Mouse (Mus musculus) gastrocnemius, postnatal 25 days (tissue): ENCODE data around the gene Tle3. TPM values are rescaled to one million over a fixed set of nuclear protein-coding genes. Genes with fewer than 3 reads are reported as not detected.

Source experiments
- DNase-seq: peaks from one replicate; pipeline ENCODE4 v3.0.0; 2022
- long read RNA-seq, 2 experiments: library from polyadenylated mRNA; stranded (forward); transcript quantifications; one replicate each; pipeline ENCODE4 v2.0.0; 2021
- total RNA-seq, 2 experiments: library from RNA; stranded (reverse); gene quantifications; 1 replicate in 1 of 2; 2 replicates in 1 of 2; pipeline ENCODE4 v1.2.3; 2021

Gene Tle3
- 1 to 10 TPM; 7.9 to 10.0 TPM for total RNA-seq
- long read RNA-seq, experiment 1, partial matches to known transcripts = 0 of 2 reads
- long read RNA-seq, experiment 1, other reads (novel, unspliced or antisense) = 2 of 2 reads
- long read RNA-seq, experiment 2, partial matches to known transcripts = 1 of 5 reads
- long read RNA-seq, experiment 2, other reads (novel, unspliced or antisense) = 4 of 5 reads

DNA sequence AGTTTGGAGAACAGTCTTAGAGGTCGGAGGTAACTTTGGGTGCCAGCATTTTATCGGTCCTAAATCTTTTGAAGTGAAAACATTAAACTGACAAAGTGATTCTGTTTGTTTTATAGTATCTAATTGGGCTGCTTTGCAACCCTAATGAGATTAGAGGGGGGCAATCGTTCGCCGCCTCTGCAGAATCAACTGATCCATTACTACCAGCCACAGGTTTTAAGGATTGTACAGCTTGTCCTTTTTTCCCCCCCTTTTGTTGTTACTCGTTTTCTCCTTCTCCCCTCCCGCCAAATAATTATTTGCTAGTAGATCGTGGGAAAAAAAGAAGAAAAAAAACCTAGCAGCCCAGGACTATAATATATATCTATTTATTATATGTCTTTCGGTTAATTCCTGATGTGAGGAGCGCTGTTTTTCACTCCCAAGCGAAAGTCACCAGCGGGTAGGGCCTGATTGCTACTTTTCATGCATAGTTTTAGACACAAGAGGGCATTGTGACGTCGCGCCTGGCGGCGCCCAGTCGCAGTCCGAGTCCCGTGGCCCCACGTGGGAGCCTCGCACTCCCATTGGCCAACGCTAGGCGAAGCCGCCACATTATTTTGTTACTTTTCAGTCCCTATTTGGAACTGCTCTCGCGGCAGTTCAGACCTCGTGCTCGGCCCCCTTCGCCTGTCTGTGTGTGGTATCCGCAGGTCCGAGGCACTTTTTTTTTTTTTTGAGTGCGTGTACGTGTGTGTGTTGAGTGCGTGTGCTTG, at the start of gene Tle3:
Tle3 (plus strand) TSS at position 612 of the 755 bp plus-strand sequence.
- DNase-seq = peak; percentile 97

DNA sequence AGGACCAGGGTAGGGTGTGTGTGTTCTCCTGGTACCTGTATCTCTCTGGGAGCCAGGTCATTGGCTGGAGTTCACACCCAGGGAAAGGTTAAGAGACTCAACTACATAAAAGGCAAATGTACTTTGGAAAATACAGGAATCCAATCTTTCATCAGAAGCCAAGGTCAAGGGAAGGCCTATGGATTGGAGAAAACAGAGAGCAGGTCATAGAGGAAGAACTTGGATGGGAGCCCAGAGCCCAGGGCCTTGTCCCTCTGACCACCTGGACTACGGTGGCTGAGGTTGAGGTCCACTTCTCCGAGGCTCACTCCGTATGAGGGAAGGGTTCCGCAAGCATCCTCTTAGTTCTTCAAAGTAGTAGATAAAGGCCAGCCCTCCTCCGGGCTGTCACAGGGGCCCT, 48.9 kb upstream of the Tle3 start:
- no peak for DNase-seq

DNA sequence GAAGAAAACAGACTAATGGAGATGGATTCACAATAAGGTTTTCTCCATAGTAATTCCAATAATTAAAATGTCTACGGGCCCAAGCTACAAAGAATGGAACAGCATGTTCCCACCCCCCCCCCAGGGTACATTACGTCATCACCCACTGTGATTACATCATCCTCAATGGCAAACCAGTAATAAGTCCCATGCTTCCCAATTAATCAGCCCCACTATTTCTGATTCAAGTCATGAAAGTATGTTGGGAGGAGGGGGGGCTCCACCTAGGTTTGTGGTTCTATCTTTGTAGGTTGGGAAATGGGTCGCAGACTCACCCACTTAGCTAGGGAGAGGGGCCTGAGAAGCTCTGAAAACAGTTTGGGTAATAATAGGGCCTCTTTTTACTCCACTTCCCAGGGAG, 48.3 kb upstream of the Tle3 start:
- no peak for DNase-seq

DNA sequence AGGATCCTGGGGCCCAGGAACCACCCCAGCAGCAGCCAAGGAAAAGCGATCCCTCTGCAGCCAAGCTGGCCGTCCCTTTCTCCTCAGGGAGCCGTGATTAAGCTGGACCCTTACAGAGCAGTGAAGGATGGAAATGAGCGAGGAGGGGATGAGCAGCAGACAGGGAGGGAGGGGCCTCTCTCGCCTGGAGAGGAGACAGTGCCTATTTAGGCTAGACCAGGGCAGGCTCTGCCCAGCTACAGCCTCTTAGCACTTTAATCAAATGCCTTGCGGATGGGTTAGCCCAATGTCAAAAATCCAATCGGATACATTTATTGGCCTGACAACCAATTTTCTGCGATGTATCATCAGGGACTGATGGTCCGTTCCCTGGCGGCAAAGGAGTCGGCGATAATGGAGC, 47.8 kb upstream of the Tle3 start:
- DNase-seq = no peak

DNA sequence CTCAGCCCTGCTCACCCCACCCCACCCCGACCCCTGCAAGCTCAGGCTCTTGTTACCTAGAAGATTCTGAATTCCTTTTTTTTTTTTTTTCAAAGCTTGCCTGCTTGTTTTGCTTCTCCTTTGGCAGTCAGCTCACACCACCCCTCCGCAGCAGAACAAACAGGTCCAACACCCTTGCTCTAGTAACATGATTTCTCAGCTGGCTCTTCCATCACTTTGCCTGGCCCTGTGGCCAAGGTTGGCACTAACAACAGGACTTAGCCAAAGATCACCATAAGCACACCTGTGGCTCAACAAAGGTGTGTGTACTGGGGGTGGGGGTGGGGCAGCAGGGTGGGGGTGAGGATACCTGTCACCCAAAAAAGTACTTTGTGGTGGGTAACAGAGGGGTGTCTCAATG, 47.2 kb upstream of the Tle3 start:
- no peak for DNase-seq

DNA sequence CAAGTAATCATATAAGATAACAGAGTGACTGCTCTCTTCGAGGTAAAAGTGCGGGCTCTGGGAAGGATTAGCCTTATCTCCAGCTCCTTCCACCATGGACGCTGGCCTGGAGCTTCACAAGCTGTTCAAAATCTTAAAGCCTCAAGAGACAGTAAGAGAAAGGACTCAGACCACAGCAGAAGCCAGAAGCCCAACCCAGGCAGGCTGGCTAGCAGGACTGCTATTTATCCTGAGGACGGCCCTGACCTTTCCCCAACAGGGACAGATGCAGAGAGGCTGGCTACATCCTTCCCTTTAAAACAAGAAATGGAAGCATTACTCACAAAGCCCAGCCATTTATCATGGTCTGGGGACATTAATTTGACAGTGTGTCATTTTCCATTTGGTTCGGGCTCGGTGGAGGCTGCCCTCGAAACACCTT, 46.2 kb upstream of the Tle3 start:
- no peak for DNase-seq

DNA sequence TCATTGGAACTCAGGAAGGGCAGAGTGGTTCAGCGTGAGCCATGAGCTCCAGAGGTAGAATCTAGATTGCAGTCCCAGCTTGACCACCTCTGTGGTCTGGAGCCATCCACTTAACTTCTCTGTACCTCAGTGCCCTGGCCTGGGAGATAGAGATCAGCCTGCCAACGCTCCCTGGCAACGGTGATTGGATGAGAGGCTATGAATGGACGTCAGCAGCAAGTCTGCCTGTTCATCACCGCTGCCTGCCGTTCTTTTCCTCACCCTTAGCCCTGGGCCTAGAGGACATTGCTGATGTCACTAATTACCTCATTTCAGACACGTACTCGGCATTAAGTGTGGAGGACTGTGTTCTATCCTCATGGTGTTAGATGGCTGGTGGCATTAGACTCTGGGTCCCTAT, 45.2 kb upstream of the Tle3 start:
- no peak for DNase-seq

DNA sequence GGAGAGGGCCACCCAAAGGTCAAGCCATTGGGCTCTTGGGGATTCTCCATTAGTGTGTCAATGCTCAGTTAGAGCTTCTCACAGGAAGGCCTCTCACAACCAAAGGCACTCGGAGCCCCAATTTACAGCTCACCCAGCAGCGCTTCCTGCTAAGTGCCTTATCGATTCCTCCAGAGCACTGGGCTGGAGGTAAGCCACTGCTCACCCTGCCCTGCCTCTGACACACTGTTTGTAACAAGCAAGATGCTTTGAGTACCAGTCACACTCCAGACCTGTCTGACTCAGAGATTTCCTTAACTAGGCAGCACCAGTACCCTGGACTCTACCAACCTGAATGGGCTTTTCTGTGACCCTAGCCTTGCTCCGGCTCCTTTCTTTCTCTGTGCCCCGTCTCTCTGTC, 44.0 kb upstream of the Tle3 start:
- DNase-seq = no peak

DNA sequence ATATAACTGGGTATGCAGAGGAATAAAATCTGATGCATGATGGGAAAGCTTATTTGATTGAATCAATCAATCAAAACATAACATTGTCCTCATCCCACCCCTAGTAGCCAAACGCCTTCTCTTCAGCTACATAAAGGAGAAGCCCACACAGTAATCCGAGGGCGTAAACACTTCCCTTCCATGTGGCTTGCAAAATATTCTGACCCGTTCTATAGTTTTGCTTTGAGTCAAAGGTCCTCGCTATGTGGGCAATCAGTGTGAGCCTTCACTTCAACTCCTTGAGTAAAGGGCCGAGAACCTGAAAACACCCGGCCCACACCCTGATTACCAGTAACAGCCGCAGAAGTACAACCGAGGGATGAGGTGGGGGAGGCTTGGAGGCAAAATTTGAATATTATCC, 41.4 kb upstream of the Tle3 start:
- no peak for DNase-seq

DNA sequence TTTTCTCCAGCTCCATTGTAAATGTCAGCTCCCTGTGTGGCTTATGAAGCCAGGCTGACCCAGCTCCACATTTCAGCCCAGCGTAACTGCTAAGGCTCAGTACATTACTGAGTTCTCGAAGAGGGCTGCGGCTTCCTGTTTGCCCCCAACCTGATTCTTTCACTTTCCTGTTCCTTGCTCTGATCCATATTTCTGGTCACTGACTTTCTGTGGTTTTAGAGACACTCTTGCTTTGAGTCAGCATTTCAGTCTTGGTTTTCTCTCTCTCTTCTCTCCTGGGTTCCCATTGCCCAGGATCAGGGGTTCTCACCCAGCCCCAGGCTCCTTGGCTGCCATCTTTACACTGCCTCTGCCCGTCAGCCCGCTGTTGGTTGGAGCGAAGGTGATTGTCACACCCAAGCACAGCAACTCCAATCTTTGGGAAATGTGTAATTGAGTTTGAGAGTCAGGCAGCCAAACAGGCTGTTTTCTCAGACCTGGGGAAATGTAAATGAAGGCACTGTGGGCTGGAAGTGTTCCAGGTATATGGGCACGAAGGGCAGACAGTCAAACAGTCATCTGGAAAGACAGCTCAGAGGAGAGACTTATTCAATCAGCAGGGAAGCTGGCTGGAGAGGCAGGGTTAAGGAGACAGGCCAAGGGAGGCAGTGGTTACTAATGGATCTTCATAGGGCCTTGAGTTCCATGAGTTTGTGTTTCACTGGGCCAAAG, 39.8 kb upstream of the Tle3 start:
- no peak for DNase-seq

DNA sequence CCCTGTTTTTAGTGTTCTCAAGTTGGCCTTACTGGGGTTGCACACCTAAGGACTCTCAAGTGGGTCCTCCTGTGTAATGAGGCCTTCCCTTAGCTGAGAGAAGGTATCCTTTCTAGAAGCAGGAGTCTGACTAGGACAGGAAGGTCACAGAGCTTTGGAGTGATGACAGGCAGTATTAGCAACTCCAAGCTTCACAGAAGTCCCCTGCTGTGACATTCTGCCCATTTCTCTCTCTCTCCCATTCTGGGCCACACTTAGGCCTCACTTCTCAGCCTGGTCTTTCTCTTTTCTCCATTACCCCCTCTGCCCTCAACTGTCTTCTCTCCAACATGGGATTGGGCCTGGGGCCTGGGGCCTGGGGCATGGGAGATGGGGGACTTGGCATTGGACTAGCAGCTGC, 36.0 kb upstream of the Tle3 start:
- no peak for DNase-seq

DNA sequence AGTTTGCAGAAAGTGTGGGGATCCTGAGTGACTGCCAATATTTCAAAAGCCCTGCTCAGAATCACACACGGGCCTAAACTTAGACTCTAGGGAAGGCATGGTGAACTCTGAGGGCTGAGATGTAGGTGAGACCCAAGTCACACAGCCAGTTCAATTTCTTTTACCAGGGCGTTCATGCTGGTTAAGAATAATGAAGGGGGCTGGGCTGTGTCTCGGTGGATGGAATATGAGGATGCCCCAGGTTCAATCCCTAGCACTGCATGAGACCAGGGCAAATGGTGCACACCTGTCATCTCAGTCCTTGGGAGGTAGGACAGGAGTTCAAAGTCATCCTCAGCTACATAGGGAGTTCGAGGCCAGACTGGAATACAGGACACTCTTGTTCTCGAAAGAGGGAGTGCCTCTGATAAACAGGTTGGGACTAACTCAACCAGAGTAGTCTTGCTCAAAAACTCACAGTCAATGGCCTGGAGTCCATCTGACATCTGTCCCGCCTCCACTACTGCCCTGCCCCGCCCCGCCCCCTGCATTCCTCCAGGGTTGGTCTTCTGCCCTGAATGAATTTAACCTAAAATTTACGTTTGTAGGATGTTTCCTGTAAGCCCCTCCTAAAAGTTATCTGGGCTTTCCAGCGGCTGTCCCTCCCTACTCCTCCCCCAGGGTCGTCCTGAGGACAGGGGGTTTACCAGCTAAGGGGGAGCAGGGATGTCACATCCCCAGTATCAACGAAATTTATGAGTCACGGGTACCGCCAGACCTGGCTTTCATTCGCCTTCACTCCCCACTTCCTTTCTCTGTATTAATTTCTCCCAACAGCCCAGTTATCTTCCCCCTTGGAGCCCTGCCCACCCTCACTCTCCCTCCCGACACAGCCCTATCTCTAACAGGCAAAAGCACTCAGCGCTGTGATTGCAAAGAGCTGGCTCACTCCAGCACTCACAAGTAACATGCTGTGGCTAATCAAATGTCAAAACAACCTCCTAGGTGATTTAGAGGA, 35.3 kb upstream of the Tle3 start:
- DNase-seq = no peak

DNA sequence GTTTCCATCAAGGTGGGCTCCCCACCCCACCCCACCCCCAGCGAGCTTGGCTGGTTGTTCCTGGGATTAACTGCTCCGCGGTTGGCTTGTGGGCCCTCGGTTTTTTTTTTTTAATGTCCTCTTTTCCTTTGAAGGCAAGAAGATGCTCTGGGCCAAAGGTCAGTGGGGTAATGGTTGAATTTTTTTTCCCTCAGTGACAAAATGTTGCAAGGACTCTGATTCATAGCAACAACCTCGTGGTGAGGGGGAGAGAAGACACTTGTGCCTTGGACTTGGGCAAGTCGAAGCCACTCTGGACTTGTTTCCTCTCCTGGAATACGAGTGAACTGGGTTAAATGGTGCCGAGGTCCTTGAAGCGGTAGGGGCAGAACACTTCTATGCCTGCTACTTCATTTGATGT, 34.5 kb upstream of the Tle3 start:
- DNase-seq = no peak

DNA sequence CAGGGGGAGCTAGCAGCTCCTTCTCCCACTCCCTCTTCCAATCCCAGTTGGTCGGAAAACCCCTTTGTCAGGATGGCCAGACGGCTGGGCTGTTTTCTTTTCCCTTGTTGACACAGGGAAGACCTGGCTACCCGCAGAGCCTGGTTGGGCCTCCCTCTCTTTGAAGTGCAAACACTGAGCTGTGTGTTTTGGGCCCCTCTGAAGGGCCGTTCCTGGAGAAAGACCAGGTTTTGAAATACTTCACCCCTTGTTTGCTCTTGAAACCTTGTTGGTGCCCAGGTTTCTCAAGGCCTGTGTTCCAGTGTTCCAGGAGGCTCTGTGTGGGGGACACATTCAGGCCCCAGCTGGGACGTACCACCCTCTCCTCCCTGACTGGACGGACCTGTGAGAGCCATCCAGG, 32.9 kb upstream of the Tle3 start:
- DNase-seq = no peak

DNA sequence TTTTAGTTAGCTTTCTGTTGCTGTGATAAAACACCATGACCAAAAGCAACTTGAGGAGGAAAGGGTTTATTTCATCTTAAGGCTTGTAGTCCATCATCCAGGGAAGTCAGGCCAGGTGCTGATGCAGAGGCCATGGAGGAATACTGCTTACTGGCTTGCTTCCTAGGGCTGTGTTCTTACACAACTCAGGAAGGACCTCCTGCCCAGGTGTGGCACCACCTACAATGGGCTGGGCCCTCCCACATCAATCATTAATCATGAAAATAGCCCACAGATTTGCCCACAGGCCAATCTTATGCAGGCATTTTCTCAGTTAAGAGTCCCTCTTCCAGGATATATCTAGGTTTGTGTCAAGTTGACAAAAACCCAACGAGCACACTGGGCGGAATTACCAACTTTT, 31.8 kb upstream of the Tle3 start:
- DNase-seq = no peak

DNA sequence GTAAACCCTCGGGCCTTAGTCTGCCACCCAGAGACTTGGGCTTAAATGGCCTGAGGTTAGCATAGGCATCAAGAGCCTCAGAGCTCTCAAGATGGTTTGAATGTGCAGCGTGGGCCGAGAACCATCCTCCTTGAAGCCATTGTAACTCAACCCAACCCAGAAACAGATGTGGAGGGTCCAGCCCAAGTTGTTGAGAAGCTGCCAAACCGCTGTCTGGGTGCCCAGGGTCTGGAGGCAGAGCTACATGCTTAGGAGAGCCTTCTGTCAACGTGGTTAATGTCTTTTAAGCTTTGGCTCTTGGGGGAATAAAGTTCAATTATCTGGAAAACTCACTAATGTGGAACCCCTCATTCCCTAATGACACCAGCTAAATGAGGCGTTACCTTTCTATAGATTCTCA, 29.9 kb upstream of the Tle3 start:
- no peak for DNase-seq

DNA sequence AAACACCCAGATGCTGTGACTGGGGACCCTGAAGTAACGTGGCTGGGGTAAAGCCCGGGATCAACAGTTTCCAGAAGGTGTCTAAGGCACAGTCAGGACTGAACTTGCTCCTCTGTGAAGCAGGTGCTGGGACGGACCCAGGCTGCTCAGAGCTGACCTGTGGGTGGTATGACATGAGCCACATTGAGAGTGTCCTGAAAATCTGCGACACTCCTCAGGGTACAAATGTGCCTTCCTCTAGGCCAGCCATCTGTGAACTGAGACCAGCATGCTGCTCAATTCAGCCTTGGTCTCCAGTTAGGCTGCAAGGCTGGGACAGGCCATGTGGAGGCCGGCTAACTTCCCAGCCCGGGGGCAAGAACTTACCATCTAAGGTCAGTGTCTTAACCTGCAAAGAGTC, 27.5 kb upstream of the Tle3 start:
- no peak for DNase-seq

DNA sequence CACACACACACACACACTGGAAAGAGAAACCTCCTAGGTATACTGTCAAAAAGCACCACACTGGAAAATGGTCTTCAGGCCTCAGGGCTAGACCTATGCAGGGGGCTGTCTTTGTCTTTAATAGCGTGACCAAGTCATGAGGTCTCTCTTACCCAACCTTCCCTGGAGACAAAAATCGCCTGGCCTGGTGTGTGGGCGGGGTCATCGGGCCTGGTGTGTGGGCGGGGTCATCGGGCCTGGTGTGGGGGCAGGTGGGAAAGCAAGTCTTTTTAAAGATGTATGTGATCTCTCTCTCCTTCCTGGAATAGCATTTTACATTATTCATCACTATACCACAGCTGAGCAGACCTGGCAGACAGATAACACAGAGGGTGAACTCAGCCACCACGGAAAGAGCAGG, 25.2 kb upstream of the Tle3 start:
- no peak for DNase-seq

DNA sequence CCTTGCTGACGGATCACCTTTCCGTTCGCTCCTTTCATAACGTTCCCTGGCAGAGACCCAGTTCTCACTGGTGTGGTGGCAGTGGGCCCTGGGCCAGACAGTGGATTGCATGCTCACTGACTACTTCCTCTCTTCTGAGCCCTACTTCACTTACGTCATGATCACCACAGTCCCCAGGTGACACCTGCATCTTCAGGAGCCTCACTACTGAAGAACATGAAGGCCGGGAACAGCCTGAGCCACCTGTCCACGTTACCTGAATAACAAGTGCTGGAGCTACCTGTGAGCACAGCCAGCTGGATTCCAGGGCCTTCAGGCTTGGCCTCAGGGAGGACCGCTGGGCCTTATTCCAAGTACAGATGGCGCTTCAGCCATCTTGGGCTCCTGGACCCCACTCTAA, 24.1 kb upstream of the Tle3 start:
- DNase-seq = no peak

DNA sequence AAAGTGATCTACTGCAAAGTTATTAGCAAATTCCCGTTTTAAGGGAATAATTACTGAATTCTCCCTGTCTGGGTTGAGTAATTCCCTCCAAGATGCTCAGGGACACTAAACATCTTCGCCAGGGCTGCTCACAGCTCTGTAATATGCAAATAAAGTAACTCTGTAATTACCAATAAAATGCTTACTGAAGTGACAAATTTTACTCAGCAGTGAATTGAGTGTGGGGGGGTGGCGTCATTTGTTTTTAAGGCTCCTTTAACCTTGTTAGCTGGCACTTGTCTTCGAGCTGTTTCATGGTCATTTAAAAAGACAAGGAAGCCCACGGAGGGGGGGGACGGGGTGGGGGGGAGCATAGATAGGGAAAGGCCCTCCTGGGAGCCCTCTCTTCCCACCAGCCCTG, 23.6 kb upstream of the Tle3 start:
- no peak for DNase-seq

DNA sequence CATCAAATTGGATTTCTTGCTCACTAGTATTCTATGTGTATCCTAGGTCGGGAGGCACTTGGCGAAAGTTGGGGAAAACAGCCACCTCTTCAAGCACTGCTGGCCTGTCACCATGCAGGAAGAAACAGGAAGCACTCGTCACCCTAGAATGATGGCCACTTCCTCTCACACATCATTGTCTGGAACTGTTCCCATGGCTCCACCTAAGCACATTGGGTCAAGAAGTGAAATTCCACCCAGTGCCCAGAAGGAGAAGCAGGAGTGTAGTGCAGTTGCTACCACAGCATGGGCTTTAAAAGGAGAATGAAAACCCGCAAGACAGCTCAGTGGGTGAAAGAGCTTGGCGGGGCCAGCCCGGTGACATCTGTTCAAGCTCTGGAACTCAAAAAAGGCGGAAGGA, 22.5 kb upstream of the Tle3 start:
- DNase-seq = no peak

DNA sequence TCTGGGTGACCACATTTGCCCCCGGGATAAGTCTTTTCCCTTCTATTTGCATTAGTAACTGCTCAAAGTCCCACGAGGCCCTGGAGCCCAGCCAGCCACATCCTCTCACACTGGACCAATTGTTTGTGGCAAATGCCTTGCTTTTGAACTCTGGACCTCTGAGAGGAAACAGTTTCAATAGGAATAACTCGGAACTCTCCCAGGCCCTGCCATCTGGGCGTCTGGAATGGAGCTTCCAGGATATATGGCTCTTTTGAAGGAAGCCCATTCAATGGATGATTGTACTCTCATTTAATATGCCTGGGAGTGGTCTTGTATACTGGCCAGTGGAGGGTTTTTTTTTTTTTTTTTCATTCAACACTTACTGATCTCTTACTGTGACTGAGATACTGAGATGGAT, 21.0 kb upstream of the Tle3 start:
- DNase-seq = peak; percentile 46

DNA sequence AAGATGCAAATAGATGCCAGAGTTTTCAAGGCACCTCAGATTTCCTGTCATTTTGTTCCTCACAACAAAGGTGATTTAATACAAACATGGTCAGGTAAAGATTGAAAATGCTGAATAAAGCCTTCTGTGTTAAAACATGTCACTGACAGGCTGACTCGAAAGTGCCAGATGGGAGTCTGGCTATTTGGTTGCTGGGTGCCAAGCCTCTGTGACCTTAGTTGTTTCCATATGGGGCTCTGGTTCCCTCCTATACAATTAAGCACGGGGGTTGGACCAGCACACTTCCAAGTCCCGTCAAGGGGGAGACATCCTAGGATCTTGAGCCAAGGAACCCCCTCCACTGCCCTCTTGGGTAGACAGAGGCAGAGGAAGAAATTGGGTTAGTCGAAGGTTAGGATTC, 13.2 kb upstream of the Tle3 start:
- no peak for DNase-seq
